10 mouse cellular contexts compared by ENCODE assay signal in the genomic region with DNA sequence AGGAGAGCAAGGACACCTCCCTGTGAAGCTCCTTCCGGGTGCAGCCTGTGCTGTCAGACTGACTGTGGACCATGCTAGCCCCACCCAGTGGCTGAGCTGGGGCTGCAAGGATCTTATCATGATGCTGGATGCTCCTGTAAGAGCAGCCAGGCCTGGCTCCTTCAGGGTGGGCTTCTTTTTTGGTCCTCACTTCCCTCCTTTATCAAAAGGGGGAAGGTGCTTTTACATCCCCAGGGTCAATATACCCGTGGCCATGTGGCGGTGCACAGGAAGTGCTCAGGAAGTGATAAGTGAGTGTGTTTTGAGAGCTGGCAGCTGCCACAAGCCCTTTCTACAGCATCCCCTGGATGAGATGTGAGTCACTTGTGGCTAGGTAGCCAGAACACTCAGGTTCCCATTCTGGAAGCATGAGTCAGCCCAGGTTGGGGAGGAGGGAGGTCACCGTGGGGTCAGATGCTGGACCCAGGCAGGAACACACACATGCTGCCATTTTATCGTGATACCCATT. TPM values are rescaled to one million over a fixed set of nuclear protein-coding genes. Genes with fewer than 3 reads are reported as not detected.
DNase-seq lines count a peak whose midpoint lies in the region; ATAC-seq and TF ChIP-seq lines count a peak whose summit lies in the region.
"Had no signal": no experiment of that assay in that cellular context is flagged by ENCODE, and none has a peak within 500 bp of the region (broad histone marks: within the 10 kb centered on the region; RNA-seq: fewer than 3 reads in every experiment).

No protein-coding gene starts in this region.

- H3K9me3 ChIP-seq in intestine, embryonic 14.5 days (ENCODE audit: control insufficient read depth, low read length): no peaks in the 10 kb centered on the region
- no peaks in the 10 kb centered on the region for H3K9me3 ChIP-seq in forebrain, embryonic 12.5 days

- peak; percentile 31; the same call in 1 of the 2 replicates for TF ChIP-seq CTCF in small intestine, adult 2 months (IDR thresholded peaks at IDR 0.05; ENCODE audit: extremely low read depth, insufficient read length, insufficient replicate concordance, low read depth, low read length)

- 0 out of 2 replicates have a peak, but pooled peaks have one; percentile 21 for ATAC-seq in intestine, embryonic 14.5 days (replicated peaks; ENCODE audit: low FRiP score, low TSS enrichment, low read depth)
- no peak for ATAC-seq in forebrain, embryonic 12.5 days (ENCODE audit: low FRiP score)
- ATAC-seq: midbrain, embryonic 16.5 days had no signal

- H3K27me3 ChIP-seq in intestine, embryonic 14.5 days (replicated peaks; ENCODE audit: control insufficient read depth, insufficient read depth, low read length): no peaks in the 10 kb centered on the region
- no peaks in the 10 kb centered on the region for H3K27me3 ChIP-seq in small intestine, adult 2 months (ENCODE audit: control insufficient read depth, insufficient read depth, low read length)
- no peaks in the 10 kb centered on the region for H3K27me3 ChIP-seq in forebrain, embryonic 12.5 days

- WGBS in intestine, embryonic 14.5 days: 44% methylated on average over 5 of the region's 5 CpGs
- 31% methylated on average over 5 of the region's 5 CpGs for WGBS in small intestine, adult 2 months
- WGBS in forebrain, embryonic 12.5 days: 64% methylated on average over 5 of the region's 5 CpGs

- no peak overlapping the region for H3K27ac ChIP-seq in intestine, embryonic 14.5 days (ENCODE audit: low read depth)
- no peak overlapping the region for H3K27ac ChIP-seq in small intestine, adult 2 months (ENCODE audit: insufficient read depth, low read depth, low read length)
- no peak overlapping the region for H3K27ac ChIP-seq in forebrain, embryonic 12.5 days

- no peak overlapping the region for H3K9ac ChIP-seq in intestine, embryonic 14.5 days (ENCODE audit: low read length)
- no peak overlapping the region for H3K9ac ChIP-seq in forebrain, embryonic 12.5 days

- H3K4me1 ChIP-seq in intestine, embryonic 14.5 days (replicated peaks; ENCODE audit: control insufficient read depth, insufficient read depth, low read length): no peaks in the 10 kb centered on the region
- peaks cover 3% of the 10 kb centered on the region; the same call in 1 of the 2 replicates for H3K4me1 ChIP-seq in small intestine, adult 2 months (ENCODE audit: control insufficient read depth, insufficient read depth, insufficient read length, low read length)
- H3K4me1 ChIP-seq in forebrain, embryonic 12.5 days: no peaks in the 10 kb centered on the region

- H3K4me2 ChIP-seq in intestine, embryonic 14.5 days (ENCODE audit: low read length): no peak overlapping the region
- H3K4me2 ChIP-seq in forebrain, embryonic 12.5 days: no peak overlapping the region

- no peak for TF ChIP-seq POLR2A in small intestine, adult 2 months (IDR thresholded peaks at IDR 0.05; ENCODE audit: low read depth, low read length)

- peak; percentile 36 to 52 for DNase-seq in adrenal gland, postnatal 36 days
- DNase-seq in adrenal gland, adult 2 months: no peak
- DNase-seq in retina, embryonic 14.5 days (ENCODE audit: low spot score): peak; percentile 35
- no peak for DNase-seq in retina, postnatal 1 day
- DNase-seq in intestine, embryonic 14.5 days (ENCODE audit: low spot score): no peak
- no peak for DNase-seq in adrenal gland, adult 18-20 months (ENCODE audit: low spot score in 2 of 2)

- H3K4me3 ChIP-seq in intestine, embryonic 14.5 days (ENCODE audit: low read depth, low read length): no peak overlapping the region
- no peak overlapping the region for H3K4me3 ChIP-seq in small intestine, adult 2 months (ENCODE audit: low read depth, low read length)
- H3K4me3 ChIP-seq in forebrain, embryonic 12.5 days (replicated peaks): no peak overlapping the region

- no peaks in the 10 kb centered on the region for H3K36me3 ChIP-seq in intestine, embryonic 14.5 days (ENCODE audit: control insufficient read depth, insufficient read depth, low read length)
- H3K36me3 ChIP-seq in small intestine, adult 2 months (ENCODE audit: control insufficient read depth, insufficient read depth, low read length): no peaks in the 10 kb centered on the region
- H3K36me3 ChIP-seq in forebrain, embryonic 12.5 days (replicated peaks): no peaks in the 10 kb centered on the region

RNA-seq across cellular contexts. Expression of gene Krt80, which starts 18.1 kb away (rescaled TPM):
- 1 to 10 TPM; 1.4 to 2.0 TPM for total RNA-seq in adrenal gland, postnatal 36 days (2021)
- total RNA-seq in adrenal gland, adult 2 months (2021): 1 to 10 TPM; 3.6 TPM
- polyA plus RNA-seq in adrenal gland, adult 2 months (2012; rRNA removed): 1.9 and 2.3 TPM in 2 replicates
- polyA plus RNA-seq in intestine, embryonic 14.5 days (2014; fragmentation: Nextera tagmentation; extraction: Ambion mirVana): 0.81 and 1.6 TPM in 2 replicates
- polyA plus RNA-seq in small intestine, adult 2 months (2012; rRNA removed): 0.61 and 2.5 TPM in 2 replicates
- 1 to 10 TPM; 4.3 to 7.8 TPM for total RNA-seq in adrenal gland, adult 18-20 months (2021)
- polyA plus RNA-seq in forebrain, embryonic 12.5 days (2016; fragmentation: Nextera tagmentation; extraction: Ambion mirVana): not detected in 2 replicates

RNA-seq across cellular contexts. Expression of gene Krt7, which starts 22.8 kb away (rescaled TPM):
- total RNA-seq in adrenal gland, postnatal 36 days (2021): 1 to 10 TPM in 1 of 2 experiments, under 1 TPM in 1; 0.89 to 1.8 TPM
- 1 to 10 TPM; 2.1 to 3.2 TPM for total RNA-seq in adrenal gland, adult 2 months (2021)
- 0.76 and 1.2 TPM in 2 replicates for polyA plus RNA-seq in adrenal gland, adult 2 months (2012; rRNA removed)
- polyA plus RNA-seq in intestine, embryonic 14.5 days (2014; fragmentation: Nextera tagmentation; extraction: Ambion mirVana): 104 and 108 TPM in 2 replicates
- polyA plus RNA-seq in small intestine, adult 2 months (2012; rRNA removed): 35.1 and 43.1 TPM in 2 replicates
- total RNA-seq in adrenal gland, adult 18-20 months (2021): 1 to 10 TPM; 1.4 to 2.6 TPM
- polyA plus RNA-seq in forebrain, embryonic 12.5 days (2016; fragmentation: Nextera tagmentation; extraction: Ambion mirVana): 3.9 and 6.4 TPM in 2 replicates

RNA-seq across cellular contexts. Expression of gene Krt87, which starts 50.5 kb away (rescaled TPM):
- total RNA-seq in adrenal gland, postnatal 36 days (2021): not detected
- total RNA-seq in adrenal gland, adult 2 months (2021): not detected
- polyA plus RNA-seq in adrenal gland, adult 2 months (2012; rRNA removed): 0.04 TPM in 1 of 2 replicates, not detected in the other
- polyA plus RNA-seq in intestine, embryonic 14.5 days (2014; fragmentation: Nextera tagmentation; extraction: Ambion mirVana): 0.17 TPM in 1 of 2 replicates, not detected in the other
- 0.29 and 0.30 TPM in 2 replicates for polyA plus RNA-seq in small intestine, adult 2 months (2012; rRNA removed)
- not detected for total RNA-seq in adrenal gland, adult 18-20 months (2021)
- polyA plus RNA-seq in forebrain, embryonic 12.5 days (2016; fragmentation: Nextera tagmentation; extraction: Ambion mirVana): 0.17 and 0.22 TPM in 2 replicates

RNA-seq across cellular contexts. Expression of gene Krt88, which starts 59.5 kb away (rescaled TPM):
- not detected for total RNA-seq in adrenal gland, postnatal 36 days (2021)
- not detected for total RNA-seq in adrenal gland, adult 2 months (2021)
- not detected in 2 replicates for polyA plus RNA-seq in adrenal gland, adult 2 months (2012; rRNA removed)
- polyA plus RNA-seq in intestine, embryonic 14.5 days (2014; fragmentation: Nextera tagmentation; extraction: Ambion mirVana): not detected in 2 replicates
- polyA plus RNA-seq in small intestine, adult 2 months (2012; rRNA removed): not detected in 2 replicates
- total RNA-seq in adrenal gland, adult 18-20 months (2021): not detected
- not detected in 2 replicates for polyA plus RNA-seq in forebrain, embryonic 12.5 days (2016; fragmentation: Nextera tagmentation; extraction: Ambion mirVana)
- polyA plus RNA-seq: frontal cortex, adult 2 months; midbrain, embryonic 16.5 days had no signal

Comparison
In these comparisons a context has a peak if more than half of its experiments do, and no peak if none do; other contexts are left out.
1. DNase-seq: peak in adrenal gland, postnatal 36 days (2 of 2) and retina, embryonic 14.5 days (single experiment); none in adrenal gland, adult 2 months (single experiment), retina, postnatal 1 day (single experiment), intestine, embryonic 14.5 days (single experiment) and adrenal gland, adult 18-20 months (0 of 2).